Mouse (Mus musculus) CD4-positive, CD25-positive, alpha-beta regulatory T cell, adult 2 months (primary cell): Measurements from ENCODE around the gene Trim62.

ENCODE experiments used
- DNase-seq: peaks from one replicate; pipeline ENCODE4 v3.0.0-alpha.2; 2012; ENCODE audit warnings: low read depth, low spot score

Trim62 gene

GRCm38 (mm10) chr4:128909378-128909831 lies 26.0 kb downstream of the Trim62 start:
- DNase-seq = no peak

GRCm38 (mm10) chr4:128910276-128911063 lies 27.1 kb downstream of the Trim62 start:
- no peak for DNase-seq

- no peak for DNase-seq
Measured at GRCm38 (mm10) chr4:128912085-128912484, 28.7 kb downstream of the Trim62 start.

- DNase-seq = no peak
Measured at GRCm38 (mm10) chr4:128913794-128914193, 30.4 kb downstream of the Trim62 start.

DNA sequence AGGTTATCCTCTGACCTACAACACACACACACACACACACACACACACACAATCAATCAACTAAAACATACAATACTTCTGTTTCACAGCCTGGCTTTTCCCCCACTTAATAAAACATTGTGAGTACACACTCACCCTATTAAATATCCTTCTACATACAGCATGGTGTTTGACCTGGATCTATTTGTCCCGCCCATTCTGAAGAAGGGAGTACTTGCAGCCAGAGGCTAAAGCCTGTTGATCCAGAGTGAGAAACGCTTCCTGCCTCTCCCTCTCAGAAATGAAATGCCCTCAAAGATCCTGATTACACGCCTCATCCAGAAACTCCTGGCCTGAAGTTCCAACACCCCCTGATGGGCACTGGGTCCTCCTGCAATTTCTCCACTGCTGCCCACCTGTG lies 33.7 kb downstream of the Trim62 start:
- no peak for DNase-seq

GRCm38 (mm10) chr4:128917756-128918155 lies 34.4 kb downstream of the Trim62 start:
- DNase-seq = no peak

GRCm38 (mm10) chr4:128918187-128918586 lies 34.8 kb downstream of the Trim62 start:
- DNase-seq = no peak

DNA sequence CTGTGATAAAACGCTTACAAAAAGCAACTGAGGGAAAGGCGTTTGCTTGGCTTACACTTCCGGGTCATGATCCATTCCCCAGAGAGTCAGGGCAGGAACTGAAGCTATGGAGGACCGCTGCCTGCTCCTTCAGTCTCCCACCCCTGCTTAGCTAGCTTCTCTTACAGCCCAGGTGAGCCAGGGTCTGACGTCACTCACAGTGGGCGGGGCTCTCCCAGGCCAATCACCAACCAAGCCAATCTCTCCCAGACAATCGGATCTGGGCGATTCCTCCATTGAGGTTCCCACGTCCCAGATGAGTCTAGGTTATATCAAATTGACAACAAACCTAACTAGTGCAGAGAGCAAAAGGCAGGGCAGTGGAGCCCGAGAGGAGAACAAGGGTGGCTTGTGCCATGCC lies 35.7 kb downstream of the Trim62 start:
- DNase-seq = no peak

DNA sequence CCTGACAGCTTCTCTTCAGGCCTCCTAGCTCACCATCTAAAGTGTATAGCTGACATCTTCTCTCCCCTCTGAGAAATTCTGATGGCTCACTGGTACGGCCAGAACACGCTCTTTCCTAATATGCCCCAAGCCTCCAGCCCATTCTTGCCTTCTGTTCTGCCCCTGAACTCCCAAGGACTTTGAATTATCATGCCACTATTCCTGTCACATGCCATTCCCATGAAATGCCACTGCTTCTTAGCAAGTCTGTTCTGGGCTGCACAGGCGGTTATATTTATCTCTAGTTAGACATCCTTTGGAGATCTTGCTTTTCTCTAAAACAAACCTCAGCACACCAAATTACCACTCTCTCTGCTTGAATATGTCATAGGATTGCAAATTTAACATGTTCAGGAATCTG lies 40.2 kb downstream of the Trim62 start:
- DNase-seq = no peak

- peak; percentile 93 for DNase-seq
Measured at GRCm38 (mm10) chr4:128924841-128925606, 41.6 kb downstream of the Trim62 start.

DNA sequence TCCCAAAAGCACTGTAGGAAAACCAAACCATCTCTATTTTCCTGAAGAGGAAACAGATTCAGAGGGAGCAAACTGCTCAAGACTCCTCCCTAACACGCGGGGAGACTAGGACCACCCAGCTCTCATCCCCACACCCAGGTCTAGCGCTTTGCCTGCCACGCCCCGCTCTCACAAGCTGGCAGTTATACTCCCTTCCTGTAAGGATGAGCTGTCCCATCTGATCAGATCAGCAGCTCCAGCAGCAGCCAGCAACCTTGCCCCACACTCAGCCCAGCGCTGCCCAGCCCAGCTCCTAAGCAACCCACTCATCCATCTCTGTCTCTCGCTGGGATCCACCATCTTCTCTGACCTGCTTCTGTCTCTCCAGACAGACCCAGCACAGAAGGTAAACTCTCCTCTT lies 49.4 kb downstream of the Trim62 start:
- no peak for DNase-seq

DNA sequence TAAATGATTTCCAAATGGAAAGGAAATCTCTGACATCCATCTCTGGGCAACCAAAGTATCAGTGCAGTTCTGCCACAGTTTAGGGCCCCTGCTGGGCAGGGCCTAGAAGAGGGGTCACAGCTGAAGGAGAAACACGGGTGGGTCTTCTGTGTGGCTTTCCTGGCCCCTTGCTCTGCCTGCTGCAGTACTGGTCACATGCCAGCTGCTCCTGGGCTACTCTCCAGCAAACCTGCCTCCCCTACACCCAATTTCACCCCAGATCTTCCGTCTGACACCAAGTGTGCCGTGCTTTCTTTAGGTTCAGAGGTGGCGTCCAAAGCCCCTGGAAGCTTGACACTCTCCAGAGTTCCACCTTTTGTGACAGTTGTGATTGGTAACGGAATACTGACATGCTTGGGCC lies 52.2 kb downstream of the Trim62 start:
- no peak for DNase-seq

DNA sequence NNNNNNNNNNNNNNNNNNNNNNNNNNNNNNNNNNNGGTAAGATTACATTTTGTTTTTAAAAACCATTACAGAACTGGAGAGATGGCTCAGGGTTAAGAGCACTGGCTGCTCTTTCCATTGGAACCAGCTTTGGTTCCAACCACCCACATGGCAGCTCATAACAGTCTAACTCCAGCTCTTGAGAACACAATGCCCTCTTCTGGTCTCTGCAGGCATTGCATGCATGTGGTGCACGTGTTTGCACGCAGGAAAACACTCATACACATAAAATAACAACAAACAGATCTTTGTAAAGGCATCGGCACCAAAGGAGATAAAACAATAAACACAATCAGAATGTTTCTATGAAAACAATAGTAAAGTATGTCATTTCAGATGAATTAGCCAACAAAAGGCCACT lies 59.0 kb downstream of the Trim62 start:
- DNase-seq = peak; percentile 47

DNA sequence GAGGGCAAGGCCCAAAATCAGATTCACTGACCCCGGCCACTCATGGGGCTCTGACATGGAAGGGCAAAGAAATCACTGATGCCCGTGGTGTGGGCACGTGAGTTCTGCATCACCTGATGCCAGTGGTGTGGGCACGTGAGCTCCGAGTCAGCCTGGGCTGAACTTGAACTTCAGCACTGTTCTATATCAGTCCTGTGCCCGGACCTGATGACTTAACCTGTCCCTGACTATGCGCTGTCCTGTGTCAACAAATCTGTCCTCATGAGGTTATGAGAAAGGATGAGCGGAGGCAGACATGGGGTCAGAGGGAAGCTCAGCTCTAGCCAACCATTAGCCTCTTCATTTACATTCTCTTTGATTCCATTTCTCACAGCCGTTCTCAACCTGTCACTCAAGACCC lies 63.4 kb downstream of the Trim62 start:
- DNase-seq = no peak

GRCm38 (mm10) chr4:128947326-128947933 lies 64.0 kb downstream of the Trim62 start:
- DNase-seq = peak; percentile 23

DNA sequence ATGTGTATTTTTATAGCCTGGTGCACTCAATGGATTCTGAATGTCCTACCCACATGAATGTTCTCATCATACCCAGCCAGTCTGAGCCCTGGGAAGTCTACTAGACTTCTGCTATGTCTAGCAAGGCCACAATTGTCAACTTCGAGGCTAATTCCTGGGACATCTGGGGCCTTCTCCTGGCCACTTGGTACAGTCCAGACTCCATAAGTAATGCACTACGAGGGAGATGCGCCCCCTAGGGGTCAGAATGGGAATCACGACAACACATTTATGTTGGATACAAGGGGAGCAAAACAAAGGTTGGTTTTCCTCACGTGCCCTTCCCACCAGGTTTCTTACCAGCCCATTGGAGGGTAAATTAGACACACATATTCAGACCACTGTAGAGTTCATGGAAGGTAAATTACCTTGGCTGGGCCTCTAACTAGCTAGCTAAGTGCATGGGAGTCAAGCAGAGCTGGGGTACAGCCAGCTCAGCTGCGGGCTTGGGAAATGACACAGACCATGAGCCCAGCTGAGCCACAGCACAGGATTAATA lies 64.8 kb downstream of the Trim62 start:
- peak; percentile 70 for DNase-seq

DNA sequence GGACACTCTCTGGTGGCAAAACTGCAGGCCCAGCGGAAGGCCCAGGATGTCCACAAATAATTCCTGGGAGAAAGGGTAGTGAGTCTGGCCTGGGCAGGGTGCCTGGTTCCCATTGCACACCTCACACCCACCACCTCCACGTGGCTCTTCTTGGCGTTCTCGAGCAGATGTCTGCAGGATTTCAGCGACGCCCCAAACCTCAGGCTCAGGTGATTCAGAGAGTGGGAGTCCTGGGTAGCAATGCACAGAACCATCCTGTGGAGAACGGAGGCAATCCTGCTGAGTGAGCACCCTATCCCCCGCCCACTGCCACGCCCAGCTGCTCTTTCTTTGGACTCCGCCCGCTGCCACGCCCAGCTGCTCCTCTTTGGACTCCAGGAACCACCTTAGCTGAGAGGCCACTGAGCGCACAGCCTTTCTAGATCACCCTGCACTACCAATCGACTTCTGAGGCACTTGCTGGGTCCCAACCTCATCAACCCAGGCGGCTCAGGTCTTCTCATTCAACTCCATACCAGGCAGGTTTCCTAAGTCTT lies 66.2 kb downstream of the Trim62 start:
- DNase-seq = peak; percentile 16

DNA sequence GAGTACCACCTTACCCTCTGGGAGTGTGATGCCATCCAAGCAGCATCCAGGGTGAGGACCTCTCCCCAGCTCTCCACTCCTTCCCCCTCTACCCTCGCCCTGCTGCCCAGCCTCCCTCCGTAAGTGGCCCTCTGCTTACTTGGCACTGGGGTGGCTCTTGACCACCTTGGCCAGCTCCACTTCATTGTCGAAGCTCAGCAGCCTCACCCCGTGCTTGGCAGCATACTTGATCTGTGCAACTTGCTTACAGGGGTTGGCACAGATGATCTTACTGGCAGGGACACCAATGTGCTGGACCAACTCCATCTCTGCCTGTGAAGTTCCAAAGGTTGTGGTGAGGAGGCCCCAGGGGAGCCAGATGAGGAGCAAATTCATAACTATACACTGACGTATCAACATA lies 67.1 kb downstream of the Trim62 start:
- DNase-seq = no peak

DNA sequence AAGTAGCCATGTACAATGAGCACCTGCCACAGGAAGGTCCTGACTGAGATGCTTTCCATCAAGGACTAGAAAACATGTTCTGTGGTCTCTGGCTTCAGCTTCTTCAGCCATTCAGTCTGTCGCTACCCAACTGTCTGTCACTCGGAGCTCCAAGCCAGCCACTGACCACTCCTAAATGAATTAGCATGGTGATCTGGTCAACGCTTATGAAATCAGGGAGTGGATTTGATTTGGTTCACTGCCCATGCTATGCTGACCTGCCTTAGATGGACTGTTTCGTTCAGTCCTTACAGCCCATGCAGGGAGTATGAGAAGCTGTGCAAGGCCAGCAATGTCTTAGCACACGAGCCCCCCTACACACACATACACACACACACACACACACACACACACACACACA lies 70.5 kb downstream of the Trim62 start:
- DNase-seq = no peak

DNA sequence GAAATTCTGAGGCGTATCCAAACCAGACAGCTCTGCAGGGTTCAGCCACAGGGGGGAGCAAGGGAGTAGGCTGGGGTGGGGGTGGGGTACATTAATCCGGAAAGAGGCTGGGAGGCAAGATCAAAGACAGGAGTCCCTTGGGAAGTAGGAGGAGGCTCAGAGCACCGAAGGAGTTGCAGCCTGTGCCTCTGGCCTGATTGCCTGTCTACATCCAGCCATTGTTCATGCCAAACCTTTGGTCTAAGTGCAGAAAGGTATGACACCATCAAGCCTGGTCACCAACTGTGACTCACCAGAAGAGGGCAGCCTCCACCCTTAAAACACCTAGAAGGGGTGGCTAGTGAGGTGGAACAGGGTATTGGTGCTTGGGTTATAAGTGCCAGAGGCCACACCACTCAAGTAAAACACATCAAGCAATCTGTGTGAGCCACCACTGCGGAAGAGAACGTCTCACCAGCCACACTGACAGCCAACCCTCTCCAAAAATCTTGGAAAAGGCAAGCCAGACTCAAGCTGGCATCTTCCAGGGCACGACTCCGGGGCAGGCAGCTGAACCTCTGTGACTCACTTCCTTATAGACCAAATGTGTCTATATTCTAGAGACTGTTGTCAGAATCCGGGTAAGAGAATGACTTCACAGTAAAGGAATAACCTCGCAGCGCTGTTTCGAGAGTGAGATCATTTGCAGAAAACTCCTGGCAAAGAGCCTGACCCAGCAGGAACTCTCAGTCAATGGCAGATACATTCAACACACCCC lies 74.0 kb downstream of the Trim62 start:
- DNase-seq = peak; percentile 65

GRCm38 (mm10) chr4:128958156-128958555 lies 74.8 kb downstream of the Trim62 start:
- no peak for DNase-seq
